Mouse (Mus musculus) heart, adult 2 months (tissue): ENCODE results near the gene Trafd1. TPM values are rescaled to one million over a fixed set of nuclear protein-coding genes. Genes with fewer than 3 reads are reported as not detected.

Experiments
- DNase-seq, 2 experiments: peaks; one replicate each; pipeline ENCODE4 v3.0.0; 2021
- H3K27ac ChIP-seq: fragments of 200-600 bp; 2 replicates; pipeline ENCODE4 v1.8.1; 2022
- H3K27me3 ChIP-seq: fragments of 200-500 bp; 2 replicates; pipeline ENCODE4 v1.6.1; 2012; ENCODE audit warnings: mild to moderate bottlenecking, low read length, inconsistent platforms, mixed read lengths; ENCODE audit not compliant: control insufficient read depth, insufficient read depth
- H3K36me3 ChIP-seq: fragments of 200-500 bp; 2 replicates; pipeline ENCODE4 v1.6.1; 2012; ENCODE audit warnings: low read length, inconsistent platforms; ENCODE audit not compliant: control insufficient read depth, insufficient read depth
- H3K4me1 ChIP-seq: fragments of 200-500 bp; 2 replicates; pipeline ENCODE4 v1.6.1; 2011; ENCODE audit warnings: low read length; ENCODE audit not compliant: control insufficient read depth, insufficient read depth
- H3K4me3 ChIP-seq: fragments of 200-600 bp; 2 replicates; pipeline ENCODE4 v1.8.1; 2022
- H3K79me2 ChIP-seq: fragments of 200-500 bp; replicated peaks from 2 replicates; pipeline ENCODE4 v1.6.1; 2012; ENCODE audit warnings: mild to moderate bottlenecking, inconsistent platforms, low read length, moderate library complexity, mixed read lengths; ENCODE audit not compliant: control insufficient read depth, insufficient read depth
- H3K9ac ChIP-seq: fragments of 200-500 bp; 2 replicates; pipeline ENCODE4 v1.6.1; 2012; ENCODE audit warnings: low read depth, mild to moderate bottlenecking, control low read depth, inconsistent platforms, low read length, mixed read lengths
- CTCF ChIP-seq: fragments of 200-600 bp; IDR thresholded peaks from 2 replicates; pipeline ENCODE4 v1.8.1; 2022; ENCODE audit warnings: antibody characterized with exemption, mild to moderate bottlenecking, moderate library complexity
- EP300 ChIP-seq: fragments of 200-500 bp; IDR thresholded peaks from 2 replicates; pipeline ENCODE4 v1.6.1; 2011; ENCODE audit warnings: low read depth, low read length, control low read depth; ENCODE audit not compliant: insufficient read depth
- POLR2A ChIP-seq: fragments of 200-500 bp; IDR thresholded peaks from 2 replicates; pipeline ENCODE4 v1.6.1; 2011; ENCODE audit warnings: mild to moderate bottlenecking, low read depth, low read length, control low read depth; ENCODE audit not compliant: insufficient read depth
- WGBS: fragments of 180-500 bp; shearing (Covaris S2); methylation state at CpG from one replicate; pipeline ENCODE4 v1.1.7; 2018; 5-methylcytosine and 5-hydroxymethylcytosine counted together
- intact Hi-C: fragments of 180-260 bp; cut with DNase I; formaldehyde crosslinking; loops from one replicate; pipeline ENCODE4 v1.15.1; 2025
- polyA plus RNA-seq: library from polyadenylated mRNA; depleted of rRNA; stranded (reverse); fragments of >200 nt; gene quantifications from 2 replicates; pipeline ENCODE4 v1.2.3, GENCODE M21; 2012
- total RNA-seq, 2 experiments: library from RNA; stranded (reverse); gene quantifications; 2 replicates each; pipeline ENCODE4 v1.2.3; 2021

The Trafd1 gene
- total and polyA plus RNA-seq, 3 experiments, result 47.1 to 78.0 (median 57.9) TPM

DNA sequence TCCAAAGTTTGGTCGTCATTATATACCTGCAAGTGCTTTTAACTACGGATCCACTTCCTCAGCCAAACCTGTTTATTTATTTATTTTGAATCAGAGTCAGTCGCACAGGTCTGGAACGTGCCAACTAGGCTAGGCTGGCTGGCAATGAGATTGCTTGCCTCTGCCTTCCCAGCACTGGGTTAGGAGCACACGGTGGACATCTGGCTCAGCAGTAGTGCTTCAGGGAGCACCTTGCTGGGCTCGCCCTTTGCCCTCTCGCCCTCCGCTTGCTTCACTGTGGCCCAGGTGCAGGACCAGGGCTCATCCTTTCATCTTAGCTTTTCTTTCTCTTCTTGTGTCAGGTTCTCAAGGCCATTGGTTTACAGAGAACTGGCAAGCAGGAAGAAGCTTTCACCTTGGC is 22.4 kb upstream of the Trafd1 start:
- no peak for TF ChIP-seq CTCF
- TF ChIP-seq EP300, result no peak
- no peak for TF ChIP-seq POLR2A
- intact Hi-C loops, result no loop called here
- Histone ChIP-seq H3K4me1 (peaks cover 2% of the 10 kb centered on the region; the same call in 1 of the 2 replicates), H3K27me3 (no peaks in the 10 kb centered on the region), H3K4me3 (no peak overlapping the region), H3K27ac (peak overlapping the region; percentile 23; the same call in 1 of the 2 replicates), H3K36me3 (no peaks in the 10 kb centered on the region), H3K9ac (no peak overlapping the region), H3K79me2 (peaks cover 4% of the 10 kb centered on the region; the same call in 1 of the 2 replicates)
- 69% methylated on average over 8 of the region's 8 CpGs for WGBS
- DNase-seq, result no peak

DNA sequence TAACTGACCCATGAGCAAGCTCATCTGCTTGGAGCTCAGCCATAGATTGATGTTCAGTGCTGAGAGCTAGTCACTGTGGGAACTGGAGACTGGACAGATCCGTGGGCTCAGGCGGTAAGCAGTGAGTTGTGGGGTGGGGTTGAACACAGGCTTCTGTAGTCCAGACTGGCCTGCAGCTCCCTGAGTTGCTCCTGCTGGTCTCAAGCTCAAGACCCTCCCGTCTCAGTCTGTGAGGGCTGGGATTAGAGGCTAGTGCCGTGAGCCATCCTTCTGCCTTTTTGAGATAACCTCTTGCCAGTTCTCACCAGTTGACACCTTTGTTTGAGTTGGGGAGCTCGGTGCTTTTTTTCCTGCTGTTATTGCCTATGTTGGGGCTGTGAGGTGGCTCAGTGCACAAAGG is 15.4 kb upstream of the Trafd1 start:
- Histone ChIP-seq H3K36me3 (no peaks in the 10 kb centered on the region; the same call in 1 of the 2 replicates), H3K27ac (no peak overlapping the region), H3K4me3 (no peak overlapping the region), H3K79me2 (peaks cover 10% of the 10 kb centered on the region), H3K9ac (no peak overlapping the region), H3K4me1 (peaks cover 9% of the 10 kb centered on the region), H3K27me3 (no peaks in the 10 kb centered on the region)
- TF ChIP-seq EP300, result no peak
- no peak for TF ChIP-seq POLR2A
- no peak for TF ChIP-seq CTCF
- WGBS, result 59% methylated on average over 5 of the region's 5 CpGs
- no peak for DNase-seq
- intact Hi-C loops, result no loop called here

DNA sequence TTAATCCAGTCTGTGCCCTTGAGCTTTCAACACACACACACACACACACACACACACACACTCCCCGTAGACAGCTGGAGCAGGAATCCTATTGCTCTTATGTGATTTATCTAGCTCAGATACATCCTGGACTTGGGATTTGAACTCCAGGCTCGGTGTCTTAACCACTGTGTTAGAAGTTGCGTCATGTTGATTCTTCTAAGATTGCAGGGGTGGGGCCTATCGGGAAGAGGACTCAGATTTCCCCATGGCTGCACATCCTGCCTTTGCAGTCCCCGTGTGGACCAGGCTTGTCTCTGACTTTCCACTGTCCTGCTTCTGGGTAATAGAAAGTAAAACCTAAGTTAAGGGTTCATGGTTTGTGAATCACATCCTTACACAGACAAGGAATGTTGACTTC is 14.6 kb upstream of the Trafd1 start:
- intact Hi-C loops, result no loop called here
- Histone ChIP-seq H3K27me3 (no peaks in the 10 kb centered on the region), H3K9ac (no peak overlapping the region), H3K79me2 (peaks cover 9% of the 10 kb centered on the region), H3K4me3 (no peak overlapping the region), H3K36me3 (no peaks in the 10 kb centered on the region; the same call in 1 of the 2 replicates), H3K27ac (no peak overlapping the region), H3K4me1 (peaks cover 9% of the 10 kb centered on the region)
- TF ChIP-seq EP300 (no peak), POLR2A (no peak), CTCF (no peak)
- DNase-seq, result no peak
- 37% methylated on average over 5 of the region's 5 CpGs for WGBS

DNA sequence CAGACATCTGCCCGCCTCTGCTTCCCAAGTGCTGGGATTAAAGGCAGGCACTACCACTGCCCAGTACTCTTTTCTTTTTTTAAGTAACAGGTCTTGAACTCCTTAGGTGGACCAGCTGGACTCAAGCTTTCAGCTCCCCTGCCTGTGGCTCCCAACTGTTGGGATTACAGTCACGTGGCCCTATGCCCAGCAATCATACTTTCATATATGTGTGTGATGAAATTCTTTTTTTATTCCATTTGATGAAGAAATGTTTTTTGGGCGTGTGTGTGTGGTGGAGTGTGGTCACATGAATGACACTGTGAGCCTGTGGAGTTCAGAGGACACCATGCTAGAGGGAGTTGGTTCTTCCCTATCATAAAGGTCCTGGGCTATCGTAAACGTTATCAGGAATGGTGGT is 14.1 kb upstream of the Trafd1 start:
- WGBS, result 77% methylated on average over 5 of the region's 5 CpGs
- no peak for DNase-seq
- peaks cover 9% of the 10 kb centered on the region for H3K79me2 ChIP-seq
- H3K4me1 ChIP-seq, result peaks cover 9% of the 10 kb centered on the region
- H3K27me3 ChIP-seq, result no peaks in the 10 kb centered on the region
- no peaks in the 10 kb centered on the region; the same call in 1 of the 2 replicates for H3K36me3 ChIP-seq
- no peak overlapping the region for H3K9ac ChIP-seq
- no peak overlapping the region for H3K4me3 ChIP-seq
- intact Hi-C loops, result loop anchor here (5.0 kb wide), 2 partner anchors 148 to 313 kb away; partner anchors contain the start of genes Adam1a, Atxn2, Gm42878 and Mapkapk5
- no peak for TF ChIP-seq POLR2A
- no peak overlapping the region for H3K27ac ChIP-seq

DNA sequence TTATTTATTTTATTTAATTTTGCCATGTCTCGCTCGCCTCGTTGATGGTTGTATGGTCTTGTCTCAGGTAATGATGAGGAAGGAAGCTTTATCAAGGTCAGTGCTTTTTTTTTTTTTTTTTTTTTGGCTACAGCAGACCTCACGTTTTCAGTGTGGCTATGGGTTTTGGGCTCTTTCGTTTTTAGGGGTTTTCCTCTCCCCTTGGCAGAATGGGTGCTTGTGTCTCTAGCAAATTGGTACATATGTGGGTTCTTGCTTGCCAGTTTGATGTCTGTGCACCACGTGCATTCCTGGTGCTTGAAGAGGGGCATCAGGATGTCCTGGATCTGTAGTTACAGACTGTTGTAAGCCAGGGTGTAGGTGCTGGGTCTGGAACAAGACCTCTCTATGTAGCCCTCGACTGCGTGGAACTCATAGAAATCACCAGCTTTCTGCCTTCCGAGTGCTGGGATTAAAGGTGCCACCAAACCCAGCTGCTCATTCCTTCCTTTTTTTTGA is 13.6 kb upstream of the Trafd1 start:
- TF ChIP-seq POLR2A (no peak), EP300 (no peak), CTCF (no peak)

DNA sequence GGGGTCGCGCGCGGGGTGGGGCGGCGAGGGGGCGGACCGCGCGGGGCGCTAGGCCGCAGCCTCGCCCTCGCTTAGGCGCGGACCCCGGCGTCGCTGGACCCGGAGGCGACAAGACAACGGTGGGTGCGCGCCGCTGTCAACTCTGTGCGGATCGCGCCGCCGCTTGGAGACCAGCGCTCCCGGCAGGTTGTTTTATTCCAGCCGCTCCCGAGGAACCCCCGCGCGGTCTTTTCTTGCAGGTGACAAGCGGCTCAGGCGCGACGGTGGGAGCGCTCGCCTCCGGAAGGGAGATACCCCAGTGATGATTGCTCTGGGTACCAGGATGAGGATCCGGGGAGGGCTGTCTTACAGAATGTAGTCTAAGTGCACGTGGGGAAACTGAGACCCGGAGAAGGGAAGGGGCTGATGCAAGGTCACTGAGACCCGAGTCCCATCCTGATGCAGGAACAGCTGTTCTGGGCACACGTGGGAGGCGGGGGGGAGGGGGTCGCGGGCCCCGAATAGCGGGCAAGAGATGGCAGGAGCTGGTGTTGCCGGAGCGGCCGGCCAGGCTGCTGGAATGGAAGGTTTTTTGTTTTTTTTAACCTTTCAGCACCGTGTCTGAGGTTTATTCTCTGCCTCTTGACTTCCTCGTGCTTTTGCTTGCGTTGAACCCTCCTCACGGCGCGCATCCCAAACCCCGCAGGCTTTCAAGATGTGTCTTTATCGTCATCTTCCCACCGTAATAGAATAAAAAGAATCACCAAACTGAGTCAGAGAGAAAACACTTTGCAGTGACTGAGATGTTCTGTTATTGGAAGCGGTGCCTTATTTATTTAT is 12.9 kb upstream of the Trafd1 start:
- H3K4me3 ChIP-seq, result peak overlapping the region; percentile 88
- no peak for DNase-seq
- H3K79me2 ChIP-seq, result peaks cover 9% of the 10 kb centered on the region
- H3K9ac ChIP-seq, result peak overlapping the region; percentile 83
- TF ChIP-seq CTCF (no peak), POLR2A (no peak), EP300 (no peak)
- no peaks in the 10 kb centered on the region; the same call in 1 of the 2 replicates for H3K36me3 ChIP-seq
- H3K27ac ChIP-seq, result peak overlapping the region; percentile 90
- intact Hi-C loops, result loop anchor here (5.0 kb wide), 2 partner anchors 149 to 314 kb away; partner anchors contain the start of genes Adam1a, Atxn2, Gm42878 and Mapkapk5
- WGBS, result 2% methylated on average over 67 of the region's 67 CpGs
- H3K27me3 ChIP-seq, result no peaks in the 10 kb centered on the region
- H3K4me1 ChIP-seq, result peaks cover 9% of the 10 kb centered on the region

More for the DNA sequence above, 13.6 kb upstream of the Trafd1 start:
- no peaks in the 10 kb centered on the region for H3K27me3 ChIP-seq
- 34% methylated on average over 9 of the region's 9 CpGs for WGBS
- peaks cover 9% of the 10 kb centered on the region for H3K4me1 ChIP-seq
- H3K27ac ChIP-seq, result no peak overlapping the region
- intact Hi-C loops, result loop anchor here (5.0 kb wide), 2 partner anchors 148 to 313 kb away; partner anchors contain the start of genes Adam1a, Atxn2, Gm42878 and Mapkapk5
- peaks cover 9% of the 10 kb centered on the region for H3K79me2 ChIP-seq
- H3K36me3 ChIP-seq, result no peaks in the 10 kb centered on the region; the same call in 1 of the 2 replicates
- no peak overlapping the region for H3K9ac ChIP-seq
- DNase-seq, result no peak
- peak overlapping the region; percentile 88 for H3K4me3 ChIP-seq
